Mouse (Mus musculus): Measurements from ENCODE around the gene Palm3. TPM values are rescaled to one million over a fixed set of nuclear protein-coding genes. Genes with fewer than 3 reads are reported as not detected.
"Not testable (repeated sequence)": the region's sequence is repeated elsewhere in the genome, so short reads cannot be mapped to it uniquely, and the experiment has no call there.

The Palm3 gene
- total and polyA plus RNA-seq, 3 experiments: 0.26 to 2.5 (median 0.59) TPM

DNA sequence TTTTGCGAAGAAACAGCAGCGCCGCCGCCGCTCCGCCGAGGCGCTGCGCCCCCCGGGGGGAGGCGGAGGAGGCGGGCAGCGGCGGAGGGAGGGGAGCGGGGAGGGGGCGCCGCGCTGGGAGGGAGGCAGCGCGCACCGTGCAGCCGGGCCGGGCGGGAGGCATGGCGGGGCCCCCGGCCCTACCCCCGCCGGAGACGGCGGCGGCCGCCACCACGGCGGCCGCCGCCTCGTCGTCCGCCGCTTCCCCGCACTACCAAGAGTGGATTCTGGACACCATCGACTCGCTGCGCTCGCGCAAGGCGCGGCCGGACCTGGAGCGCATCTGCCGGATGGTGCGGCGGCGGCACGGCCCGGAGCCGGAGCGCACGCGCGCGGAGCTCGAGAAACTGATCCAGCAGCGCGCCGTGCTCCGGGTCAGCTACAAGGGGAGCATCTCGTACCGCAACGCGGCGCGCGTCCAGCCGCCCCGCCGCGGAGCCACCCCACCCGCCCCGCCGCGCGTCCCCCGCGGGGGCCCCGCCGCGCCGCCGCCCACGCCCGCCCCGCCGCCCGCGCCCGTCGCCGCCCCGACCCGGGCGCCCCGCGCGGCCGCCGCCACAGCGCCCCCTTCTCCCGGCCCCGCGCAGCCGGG is 23.6 kb upstream of the Palm3 start, which contains the start of gene Samd1:
Gene Samd1 (plus strand): TSS at position 162 of the 631 bp plus-strand sequence.
- DNase-seq: peak; percentile 70

DNA sequence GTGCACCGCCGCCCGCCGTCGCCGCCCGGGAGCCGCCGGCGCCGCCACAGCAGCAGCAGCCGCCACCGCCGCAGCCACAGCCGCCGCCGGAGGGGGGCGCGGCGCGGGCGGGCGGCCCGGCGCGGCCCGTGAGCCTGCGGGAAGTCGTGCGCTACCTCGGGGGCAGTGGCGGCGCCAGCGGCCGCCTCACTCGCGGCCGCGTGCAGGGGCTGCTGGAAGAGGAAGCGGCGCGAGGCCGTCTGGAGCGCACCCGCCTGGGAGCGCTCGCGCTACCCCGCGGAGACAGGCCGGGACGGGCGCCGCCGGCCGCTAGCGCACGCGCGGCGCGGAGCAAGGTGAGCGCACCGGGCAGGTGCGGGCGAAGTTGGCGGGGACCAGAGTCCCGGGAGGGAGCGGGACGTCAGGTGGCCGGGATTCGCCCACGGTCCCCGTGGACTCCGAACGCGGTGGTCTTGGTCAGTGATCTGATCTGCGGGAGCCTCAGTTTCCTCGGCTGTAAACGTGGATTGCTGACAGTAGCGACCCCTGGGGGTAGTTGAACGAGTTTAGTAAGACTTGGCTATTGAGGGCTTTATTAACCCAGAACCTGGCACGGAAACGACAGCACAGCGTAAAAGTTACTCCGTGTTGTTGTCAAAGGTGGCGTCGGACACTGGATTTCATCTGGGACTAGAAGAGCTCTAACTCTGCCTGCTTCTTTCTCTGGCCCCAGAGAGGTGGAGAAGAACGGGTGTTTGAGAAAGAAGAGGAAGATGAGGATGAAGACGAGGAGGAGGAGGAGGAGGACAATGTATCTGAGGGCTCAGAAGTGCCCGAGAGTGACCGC is 22.8 kb upstream of the Palm3 start:
- DNase-seq: peak; percentile 72

DNA sequence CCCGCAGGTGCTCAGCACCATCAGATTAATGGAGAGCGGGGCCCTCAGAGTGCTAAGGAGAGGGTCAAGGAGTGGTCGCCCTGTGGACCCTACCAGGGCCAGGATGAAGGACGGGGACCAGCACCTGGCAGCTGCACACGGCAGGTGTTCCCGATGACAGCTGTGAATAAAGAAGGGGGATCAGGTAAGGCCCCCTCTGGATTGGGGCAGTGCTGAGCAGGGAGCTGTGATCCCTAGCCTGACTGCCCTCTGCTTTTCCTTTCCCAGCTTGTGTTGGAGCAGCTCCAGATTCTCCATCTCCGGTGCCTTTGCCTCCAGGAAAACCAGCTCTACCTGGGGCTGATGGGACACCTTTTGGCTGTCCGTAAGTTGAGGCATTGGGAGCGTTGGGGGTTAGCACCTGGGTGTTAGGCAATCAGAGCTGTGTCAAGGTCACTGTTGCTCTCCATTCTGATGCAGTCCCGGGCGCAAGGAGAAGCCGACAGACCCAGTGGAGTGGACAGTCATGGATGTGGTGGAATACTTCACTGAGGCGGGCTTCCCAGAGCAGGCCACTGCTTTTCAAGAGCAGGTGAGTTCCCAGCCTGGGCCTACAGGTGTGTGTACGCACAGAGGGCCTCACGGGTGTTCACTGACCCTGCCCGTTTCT is 22.1 kb upstream of the Palm3 start:
- DNase-seq: no peak

DNA sequence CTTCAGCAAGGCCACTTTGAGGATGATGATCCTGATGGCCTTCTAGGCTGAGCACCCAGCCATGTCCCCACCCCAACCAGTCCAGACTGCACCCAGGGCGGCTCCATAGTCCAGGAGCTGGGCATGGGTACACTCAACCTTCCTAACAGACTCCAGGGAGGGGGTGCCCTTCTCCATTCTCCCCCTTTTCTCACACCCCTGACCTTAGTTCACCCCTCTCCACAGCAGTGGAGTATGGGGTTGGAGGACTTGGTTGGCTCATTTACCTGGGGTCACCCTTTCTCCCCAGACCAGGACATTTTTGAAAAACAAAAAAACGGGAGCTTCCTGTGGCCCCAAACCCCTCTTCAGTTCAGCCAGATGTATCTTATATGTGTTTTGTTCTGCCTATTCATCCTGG is 21.4 kb upstream of the Palm3 start:
- no peak for DNase-seq

DNA sequence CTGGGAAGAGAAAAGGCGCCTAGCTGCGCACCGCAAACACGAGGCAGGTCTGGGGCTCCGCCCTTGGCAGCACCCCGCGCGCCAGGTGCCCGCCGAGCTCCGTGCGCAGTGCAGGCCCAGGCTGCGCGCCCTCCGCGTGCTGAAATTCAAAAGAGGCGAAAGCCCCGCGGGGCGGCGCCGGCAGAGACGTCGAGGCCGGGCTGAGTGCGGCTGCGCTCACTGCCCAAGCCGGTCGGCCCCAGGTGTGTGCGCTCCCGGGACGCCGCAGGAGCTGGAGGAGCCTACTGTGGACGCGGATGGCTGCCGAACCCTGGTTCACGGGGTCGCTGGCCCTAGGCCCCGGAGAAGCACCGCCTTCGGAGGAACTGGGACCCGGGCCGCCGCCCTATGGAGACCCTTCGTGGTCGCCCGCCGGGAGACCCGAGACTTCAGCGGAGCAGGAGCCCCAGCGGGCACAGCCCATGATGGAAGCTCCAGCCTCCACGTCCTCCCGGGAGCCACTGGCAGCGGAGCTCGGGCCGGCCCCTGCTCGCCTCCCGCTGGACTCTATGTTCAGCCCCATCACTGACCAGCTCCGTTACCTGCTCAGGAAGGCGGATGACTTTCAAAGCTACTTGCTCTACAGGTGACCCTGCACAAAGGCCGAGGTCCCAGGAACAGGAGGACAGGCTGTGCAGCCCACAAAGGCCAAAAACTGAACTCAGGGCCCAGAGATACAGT is 19.8 kb upstream of the Palm3 start, which contains the start of gene 1700067K01Rik:
Gene 1700067K01Rik (plus strand): TSS at position 222 of the 720 bp plus-strand sequence.
- DNase-seq: no peak

DNA sequence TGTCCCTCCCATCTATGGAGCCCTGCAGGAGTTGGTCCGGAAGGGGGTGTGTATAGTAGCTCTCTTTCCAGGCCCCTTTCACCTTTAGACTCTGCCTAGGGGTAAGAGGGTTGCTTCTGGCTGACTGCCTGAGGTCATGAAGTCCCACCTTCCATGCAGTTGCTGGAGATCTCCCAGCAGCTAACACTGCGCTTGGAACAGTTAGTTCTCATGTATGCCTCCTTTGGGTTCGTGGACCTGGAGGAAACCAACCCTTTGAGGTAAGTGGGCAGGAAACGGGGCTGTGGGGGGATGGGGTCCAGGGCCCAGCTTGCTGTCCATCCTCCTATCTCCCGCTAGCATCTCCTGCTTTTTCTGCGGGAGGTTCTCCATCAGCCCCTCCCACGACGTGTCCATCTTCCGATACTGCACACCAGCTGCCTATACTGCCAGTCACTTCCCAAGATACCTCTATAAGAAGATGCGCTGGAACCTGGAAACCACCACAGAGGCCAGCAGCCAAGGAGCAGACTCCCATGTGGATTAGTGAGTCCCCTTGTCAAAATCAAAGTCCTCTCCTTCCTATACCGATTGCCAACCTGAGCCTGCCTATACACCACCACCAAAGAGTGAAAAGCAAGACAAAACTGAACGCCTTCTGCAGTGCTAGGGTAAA is 18.2 kb upstream of the Palm3 start:
- no peak for DNase-seq

DNA sequence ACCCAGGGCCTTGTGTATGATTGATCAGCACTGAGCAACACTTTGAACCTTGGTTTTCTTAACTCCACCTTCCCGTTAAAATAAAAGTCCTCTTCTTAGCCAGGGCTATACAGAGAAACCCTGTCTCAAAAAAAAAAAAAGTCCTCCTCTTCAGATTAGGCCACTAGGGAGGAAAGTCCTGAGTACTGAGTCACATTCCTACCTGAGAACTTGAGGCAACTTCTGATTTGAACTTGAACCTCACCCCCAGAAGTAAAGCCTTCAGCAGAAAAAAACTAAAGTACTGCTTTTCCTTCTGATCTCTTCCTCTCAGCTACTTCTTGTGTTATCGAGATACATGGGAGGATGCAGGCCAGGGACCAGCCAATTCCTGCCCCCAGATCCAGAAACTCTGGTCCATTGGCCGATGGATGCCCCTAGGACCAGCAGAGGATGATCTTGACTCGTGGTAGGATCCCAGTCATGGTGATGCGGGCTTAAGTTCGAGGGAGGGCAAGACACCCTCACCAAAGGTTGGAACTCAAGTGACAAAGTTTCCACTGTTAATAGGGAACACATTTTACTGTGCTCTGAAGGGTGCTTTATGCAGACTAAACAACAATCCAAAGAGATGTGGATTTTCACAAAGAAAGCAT is 17.5 kb upstream of the Palm3 start:
- no peak for DNase-seq

DNA sequence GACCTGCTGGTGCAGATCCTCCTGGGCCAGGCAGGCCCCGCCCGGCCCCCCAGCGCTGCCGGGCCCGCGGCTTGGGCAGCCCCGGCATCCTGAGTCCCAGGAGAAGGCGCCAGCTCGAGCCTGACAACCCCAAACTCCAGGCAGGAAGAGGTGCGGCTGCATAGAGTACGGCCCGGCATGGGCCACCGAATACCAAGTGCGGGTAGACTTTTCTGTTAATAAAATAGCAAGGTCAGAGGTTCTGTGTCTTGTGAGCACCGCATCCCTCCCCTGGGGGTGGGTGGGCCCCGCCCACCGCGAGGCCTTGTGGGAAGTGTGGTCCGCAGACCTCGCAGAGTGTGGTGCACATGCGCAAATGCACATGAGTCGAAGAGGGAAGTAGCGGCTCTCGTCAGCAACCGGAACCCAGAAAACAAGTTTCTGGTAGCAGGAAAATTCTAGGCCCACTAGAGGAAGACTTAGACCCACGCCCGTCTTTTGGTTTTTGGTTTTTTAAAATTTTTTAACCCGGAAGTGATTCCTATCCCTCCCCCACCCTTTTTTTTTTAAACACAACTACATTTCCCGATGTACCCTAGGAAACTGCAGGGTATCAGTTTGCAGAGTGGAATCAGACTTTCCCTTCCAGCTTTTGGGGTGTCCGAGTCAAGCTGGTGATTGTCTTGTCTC is 16.6 kb upstream of the Palm3 start:
- DNase-seq: peak; percentile 97

DNA sequence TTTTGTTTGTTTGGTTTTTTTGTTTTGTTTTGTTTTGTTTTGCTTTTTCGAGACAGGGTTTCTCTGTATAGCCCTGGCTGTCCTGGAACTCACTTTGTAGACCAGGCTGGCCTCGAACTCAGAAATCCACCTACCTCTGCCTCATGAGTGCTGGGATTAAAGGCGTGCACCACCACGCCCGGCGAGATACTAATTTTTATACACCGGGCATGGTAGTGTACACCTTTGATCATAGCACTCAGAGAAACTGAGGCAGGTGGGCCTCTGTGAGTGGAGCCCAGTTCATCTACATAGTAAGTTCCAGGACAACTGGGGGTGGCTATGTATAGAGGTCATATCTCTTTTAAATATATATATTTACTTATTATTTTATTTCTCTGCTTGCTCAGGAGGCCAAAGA is 15.8 kb upstream of the Palm3 start:
- not testable (repeated sequence) for DNase-seq

DNA sequence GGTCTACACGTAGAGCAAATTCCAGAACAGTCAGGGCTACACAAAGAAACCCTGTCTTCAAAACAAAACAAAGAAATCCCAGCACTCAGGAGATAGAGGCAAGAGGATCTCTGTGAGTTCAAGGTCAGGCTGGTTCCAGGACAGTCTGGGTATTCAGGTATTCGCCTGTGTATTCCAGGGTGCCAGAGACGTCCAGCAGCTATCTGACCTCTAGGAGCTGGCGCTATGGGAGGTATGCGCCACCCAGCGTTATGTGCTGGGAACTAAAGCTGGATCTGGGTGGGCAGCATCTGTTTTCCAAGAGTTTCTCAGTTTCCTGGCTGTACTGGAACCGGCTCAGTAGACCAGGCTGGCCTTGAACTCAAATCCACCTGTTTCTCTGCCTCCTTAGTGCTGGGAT is 12.9 kb upstream of the Palm3 start:
- no peak for DNase-seq

DNA sequence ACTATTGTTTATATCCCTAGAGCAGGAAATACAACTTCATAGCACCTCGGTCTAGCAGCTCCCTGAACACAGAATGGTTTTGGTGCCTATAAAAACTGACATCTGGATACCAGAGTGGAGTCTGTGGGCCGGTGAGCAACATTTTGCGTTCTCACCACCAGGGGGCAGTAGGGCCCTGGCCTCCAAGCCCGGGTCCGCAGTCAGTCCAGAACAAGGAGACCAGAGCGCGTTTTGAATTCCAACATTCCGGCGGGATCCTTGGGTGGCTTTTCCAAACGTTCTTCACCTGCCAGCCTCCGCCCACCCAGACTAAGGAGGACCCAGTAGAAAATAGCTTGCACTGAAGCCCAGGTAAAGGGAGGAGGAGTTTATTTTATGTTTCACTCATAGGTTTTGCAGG is 11.4 kb upstream of the Palm3 start:
- DNase-seq: peak; percentile 91

DNA sequence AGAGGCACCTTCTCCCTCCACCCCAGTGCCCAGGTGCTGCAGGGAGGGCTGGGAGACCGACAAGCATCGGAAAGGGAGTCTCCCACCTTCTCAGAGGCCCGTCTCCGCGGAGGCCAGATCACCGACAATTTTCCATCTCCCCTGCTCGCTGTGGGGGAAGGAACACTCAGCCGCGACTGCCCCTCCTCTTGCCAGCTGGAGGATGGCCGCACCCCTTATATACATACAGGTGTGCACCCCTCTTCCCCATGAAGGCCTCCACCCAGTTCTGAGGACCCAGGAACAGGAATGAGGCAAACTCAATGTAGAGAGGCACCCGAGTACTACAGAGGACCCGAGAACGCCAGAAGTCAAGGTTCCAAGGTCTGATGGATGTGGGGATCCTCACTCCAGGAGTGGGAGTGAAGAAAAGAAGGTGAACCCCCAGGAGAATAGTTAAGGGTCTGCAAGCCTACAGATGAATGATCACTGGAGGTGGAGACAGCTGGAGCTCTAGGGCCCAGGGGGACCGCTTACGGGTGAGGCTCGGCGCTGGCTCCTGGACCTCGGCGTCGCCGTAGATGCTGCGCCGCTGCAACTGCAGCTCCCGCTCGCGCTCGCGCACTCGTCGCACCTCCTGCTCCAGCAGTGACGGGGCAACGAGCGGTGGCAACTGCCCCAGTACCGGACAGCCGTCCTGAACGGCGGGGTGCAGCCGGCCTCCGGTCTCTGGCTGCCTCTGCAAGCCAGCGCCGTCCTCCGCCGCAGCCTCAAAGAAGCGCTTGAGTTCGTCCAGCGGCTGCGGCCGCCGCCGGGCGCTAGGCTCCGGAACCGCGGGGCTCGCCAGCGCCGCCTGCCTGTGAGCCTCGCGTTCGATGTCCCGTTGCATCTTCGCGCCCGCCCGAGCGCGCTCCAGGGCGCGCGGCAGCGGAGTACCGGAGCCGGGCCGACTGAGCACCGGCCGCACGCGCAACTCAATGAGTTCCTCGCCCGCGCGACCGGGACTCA is 10.4 kb upstream of the Palm3 start:
- peak; percentile 88 for DNase-seq

DNA sequence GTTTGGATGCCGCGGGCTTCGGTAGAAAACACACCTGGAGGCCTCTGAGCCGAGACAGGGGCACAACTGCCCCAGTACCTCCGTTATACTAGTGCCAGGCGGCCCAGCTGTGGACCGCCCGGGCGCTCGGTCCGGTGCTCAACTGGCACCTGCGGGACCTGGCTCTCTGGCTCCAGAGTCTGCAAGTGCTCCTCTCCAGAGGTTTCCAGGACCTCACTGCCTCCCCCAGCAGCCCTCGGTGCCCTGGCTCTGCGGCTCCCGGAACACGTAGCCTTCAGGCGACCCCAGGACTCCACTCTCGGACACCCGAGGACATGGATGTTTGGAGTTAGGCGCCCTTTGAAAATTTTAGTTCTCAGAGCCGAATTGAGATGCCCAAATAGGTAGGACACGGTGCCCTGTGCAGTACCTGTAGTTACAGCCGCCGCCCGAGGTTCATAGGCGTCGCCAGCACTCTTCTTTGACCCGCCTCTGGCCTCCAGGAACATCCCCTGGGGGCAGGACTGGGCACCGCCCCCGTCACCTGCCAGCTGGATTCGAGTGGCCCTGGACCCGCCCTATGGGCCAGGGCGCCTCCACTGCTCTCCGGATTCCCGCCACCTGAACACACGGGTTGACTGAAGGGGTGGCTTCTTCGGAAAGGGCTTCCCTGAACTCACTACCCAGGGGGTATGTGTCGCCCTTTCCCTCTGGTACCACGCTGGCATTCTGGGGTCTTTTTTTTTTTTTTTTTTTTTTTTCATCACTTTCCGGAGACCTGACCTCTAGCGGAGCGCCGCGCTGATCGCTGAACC is 9.4 kb upstream of the Palm3 start, which contains the start of gene 2210011C24Rik:
Gene 2210011C24Rik (minus strand): TSS at position 467 of the 794 bp plus-strand sequence.
- DNase-seq: no peak

DNA sequence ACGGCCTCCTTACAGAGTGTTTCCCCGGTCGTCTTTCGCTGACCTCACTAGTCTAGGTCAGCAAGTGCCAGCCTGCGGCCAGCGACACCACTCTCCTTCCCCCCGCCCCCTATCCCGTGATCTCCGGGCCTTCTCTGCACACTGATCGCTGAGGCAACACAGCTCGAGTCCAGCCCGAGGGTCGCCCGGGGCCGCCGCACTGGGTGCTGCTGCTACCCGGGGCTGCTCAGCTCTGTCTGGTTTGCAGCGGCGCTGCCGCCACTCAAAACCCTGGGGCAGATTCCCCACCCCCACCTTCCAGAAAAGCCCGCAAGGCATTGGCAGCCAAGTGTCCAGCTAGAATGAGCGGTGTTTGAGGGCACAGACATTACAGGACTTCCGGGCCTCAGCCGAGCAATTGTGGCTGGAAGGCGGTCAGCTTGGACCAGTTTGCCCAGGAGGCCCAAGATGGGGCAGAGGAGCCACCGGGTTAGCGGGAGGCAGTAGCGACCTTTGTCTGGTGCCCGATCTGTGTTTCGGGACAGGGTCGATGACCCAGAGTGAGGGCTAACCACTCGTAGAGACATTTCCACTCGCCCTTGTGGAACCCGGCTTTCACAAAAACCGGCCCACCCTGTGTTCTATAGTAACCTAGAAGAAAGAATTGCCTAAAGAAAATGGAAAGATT is 8.6 kb upstream of the Palm3 start:
- DNase-seq: no peak

DNA sequence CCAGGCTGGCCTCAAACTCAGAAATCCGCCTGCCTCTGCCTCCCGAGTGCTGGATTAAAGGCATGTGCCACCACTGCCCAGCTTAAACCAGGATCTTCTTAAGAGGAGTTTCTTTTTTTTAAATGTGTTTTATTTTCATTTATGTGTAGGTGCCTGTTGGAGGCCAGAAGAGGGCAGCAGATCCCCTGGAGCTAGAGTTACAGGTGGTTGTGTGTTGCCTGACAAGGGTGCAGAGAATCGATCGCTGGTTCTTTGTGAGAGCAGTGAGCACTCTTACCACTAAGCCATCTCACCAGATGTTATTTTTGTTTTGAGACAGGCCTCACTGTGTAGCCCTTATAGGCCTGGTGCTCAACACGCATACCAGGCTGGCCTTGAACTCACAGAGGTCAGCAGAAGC is 5.4 kb upstream of the Palm3 start:
- DNase-seq: no peak

DNA sequence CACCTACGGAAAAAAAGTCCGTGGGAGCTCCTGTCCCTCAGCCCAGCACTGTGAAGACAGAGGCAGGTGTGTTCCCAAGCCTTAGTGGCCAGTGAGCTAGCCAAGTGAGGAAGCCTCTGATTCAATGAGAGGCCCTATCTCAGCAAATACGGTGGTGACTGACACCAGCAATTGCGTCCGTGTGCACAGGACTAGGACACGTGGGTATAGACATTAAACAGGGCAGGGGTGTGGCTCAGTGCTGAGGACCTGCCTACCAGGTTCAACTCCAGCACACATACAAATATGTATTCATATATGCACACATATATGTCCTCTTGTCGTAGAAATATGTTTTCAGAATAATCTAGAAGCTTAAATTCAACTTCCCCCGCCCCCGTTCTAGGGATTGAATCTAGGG is 1.5 kb upstream of the Palm3 start:
- no peak for DNase-seq

DNA sequence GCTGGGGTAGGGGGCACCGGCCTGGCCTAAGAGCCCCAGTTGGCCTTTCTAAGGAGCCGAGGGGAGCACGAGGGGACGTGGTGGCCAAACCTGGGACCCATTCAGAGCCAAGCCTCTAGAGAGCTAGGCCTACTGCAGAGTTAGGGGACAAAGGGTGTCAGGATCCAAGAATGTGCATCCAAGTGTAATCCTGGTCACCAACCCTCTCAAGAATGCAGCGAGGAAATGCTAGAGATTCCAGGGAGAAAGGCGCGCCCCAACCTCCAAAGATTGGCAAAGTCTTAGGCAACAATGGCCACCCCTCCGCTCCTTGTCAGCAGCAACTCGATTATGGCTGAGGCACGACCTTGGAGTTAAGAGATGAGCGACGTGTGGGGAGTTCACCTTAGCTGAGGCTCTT is 298 bp downstream of the Palm3 start:
- DNase-seq: no peak

DNA sequence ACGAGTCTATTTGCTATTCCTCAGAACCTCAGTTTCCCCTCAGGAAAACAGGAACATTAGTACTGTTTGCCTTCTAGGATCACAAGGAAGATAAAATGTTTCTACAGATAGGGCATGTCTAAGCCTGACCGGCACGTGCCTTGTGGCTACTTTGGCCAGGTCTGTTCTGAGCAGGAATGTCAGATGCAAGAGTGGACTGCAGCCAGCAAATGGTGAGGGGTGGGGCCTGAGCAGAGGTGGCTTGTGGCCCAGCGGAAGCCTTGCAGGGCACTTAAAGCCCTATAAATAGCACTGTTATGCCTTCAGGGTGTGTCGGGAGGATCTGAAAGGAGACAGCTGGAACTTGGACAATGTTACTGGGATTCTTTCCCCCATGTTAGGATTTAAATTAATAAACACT is 1.8 kb downstream of the Palm3 start:
- no peak for DNase-seq

Data from adrenal gland, adult 2 months (tissue).